Mouse (Mus musculus): ENCODE data around the gene Mast1.
"Not testable (repeated sequence)": the region's sequence is repeated elsewhere in the genome, so short reads cannot be mapped to it uniquely, and the experiment has no call there.

Gene Mast1

GRCm38 (mm10) chr8:84908421-84909161 is 28.6 kb downstream of the Mast1 start, which contains the start of gene Dnase2a:
Dnase2a (plus strand) TSS chr8:84908560.
- peak; percentile 82 for DNase-seq

DNA sequence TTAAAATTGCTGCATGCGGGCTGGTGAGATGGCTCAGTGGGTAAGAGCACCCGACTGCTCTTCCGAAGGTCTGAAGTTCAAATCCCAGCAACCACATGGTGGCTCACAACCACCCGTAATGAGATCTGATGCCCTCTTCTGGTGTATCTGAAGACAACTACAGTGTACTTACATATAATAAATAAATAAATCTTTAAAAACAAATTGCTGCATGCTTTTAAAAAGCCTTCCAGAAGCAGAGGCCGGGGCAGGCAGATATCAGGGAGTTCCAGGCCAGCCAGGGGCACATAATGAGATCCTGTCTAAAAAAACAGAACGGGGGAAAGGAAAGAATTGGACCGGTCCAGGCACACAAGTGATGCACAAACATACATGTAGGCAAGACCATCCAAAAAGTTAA is 29.2 kb downstream of the Mast1 start:
- not testable (repeated sequence) for DNase-seq

DNA sequence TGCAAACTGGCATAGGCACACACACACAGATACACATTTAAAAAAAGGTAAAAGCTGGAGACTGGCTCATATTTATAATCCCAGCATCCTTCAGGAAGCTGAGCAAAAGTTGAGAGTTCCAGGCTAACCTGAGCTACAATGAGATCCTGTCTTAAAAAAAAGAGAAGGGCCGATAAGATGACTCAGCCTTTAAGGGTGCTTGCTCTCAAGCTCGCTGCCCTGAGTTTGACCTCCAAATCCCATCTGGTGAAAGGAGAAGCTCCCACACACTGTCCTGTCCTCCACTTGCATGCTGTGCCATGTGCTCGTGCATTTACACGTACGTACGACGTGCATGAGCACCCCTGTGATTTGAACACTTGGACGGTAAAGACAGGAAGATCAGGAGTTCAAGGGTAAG is 29.7 kb downstream of the Mast1 start:
- DNase-seq = no peak

GRCm38 (mm10) chr8:84907037-84907436 is 30.1 kb downstream of the Mast1 start:
- DNase-seq = no peak

GRCm38 (mm10) chr8:84904351-84904750 is 32.8 kb downstream of the Mast1 start:
- no peak for DNase-seq

DNA sequence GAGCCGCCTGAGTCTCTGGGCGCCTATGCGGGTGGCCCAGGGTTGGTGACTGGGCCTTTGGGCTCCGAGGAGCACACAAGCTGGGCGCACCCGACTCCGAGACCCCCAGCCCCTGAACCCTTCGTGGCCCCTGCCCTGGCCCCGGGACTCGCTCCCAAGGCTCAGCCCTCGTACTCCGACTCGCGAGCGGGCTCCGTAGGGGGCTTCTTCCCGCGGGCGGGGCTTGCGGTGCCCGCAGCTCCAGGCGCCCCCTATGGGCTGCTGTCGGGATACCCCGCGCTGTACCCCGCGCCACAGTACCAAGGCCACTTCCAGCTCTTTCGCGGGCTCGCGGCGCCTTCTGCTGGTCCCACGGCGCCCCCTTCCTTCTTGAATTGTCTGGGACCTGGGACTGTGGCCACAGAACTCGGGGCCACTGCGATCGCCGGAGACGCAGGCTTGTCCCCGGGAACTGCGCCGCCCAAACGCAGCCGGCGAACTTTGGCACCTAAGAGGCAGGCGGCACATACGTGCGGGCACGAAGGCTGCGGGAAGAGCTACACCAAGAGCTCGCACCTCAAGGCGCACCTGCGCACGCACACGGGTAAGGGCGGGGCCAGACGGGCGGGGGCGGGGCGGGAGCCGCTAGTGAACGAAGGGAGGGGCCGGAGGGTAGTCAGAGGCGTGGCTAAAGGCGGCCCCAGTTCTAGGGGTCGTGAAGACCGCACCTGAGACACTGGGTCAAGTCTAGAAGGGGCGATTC is 34.1 kb downstream of the Mast1 start:
- DNase-seq = peak; percentile 93

DNA sequence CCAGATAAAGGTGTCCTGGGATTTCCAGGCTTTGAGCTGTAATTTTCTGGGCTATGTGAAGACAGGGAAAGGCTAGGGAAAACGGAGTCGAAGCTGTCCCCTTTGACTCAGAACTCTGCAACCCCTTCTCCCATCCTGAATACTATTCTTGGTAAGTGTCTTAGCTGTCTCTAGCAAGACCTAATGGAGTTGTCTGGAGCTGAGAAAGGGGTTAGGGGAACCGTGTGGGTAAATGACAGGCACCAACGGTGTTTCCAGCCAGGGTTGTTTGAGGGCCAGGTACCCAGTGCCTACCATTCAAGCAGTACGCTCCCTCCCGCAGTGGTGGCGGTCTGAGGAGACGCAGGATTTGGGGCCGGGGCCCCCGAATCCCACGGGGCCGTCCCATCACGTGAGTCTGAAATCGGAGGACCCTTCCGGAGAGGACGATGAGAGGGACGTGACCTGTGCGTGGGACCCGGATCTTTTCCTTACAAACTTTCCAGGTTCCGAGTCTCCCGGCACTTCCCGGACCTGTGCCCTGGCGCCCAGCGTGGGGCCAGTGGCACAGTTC is 34.7 kb downstream of the Mast1 start:
- DNase-seq = no peak

DNA sequence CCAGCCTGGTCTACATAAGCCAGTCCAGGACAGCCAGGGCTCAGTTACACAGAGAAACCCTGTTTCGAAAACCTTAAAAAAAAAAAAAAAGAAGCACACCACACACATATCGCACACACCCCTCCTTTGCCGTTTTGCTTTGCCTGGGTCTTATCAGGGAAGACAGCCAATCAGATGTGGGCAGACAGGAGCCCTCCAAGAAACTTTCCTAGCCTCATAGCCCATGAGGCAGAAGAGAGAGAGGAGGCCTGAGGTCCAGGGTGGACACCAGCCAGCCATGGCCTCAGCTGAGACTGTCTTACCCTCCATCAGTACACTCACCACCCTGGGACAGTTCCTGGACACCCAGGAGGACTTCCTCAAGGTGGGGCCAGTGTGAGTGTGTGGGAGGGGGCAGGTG is 35.4 kb downstream of the Mast1 start, which contains the start of gene Klf1:
Klf1 (plus strand) TSS at position 177 of the 400 bp plus-strand sequence.
- DNase-seq = no peak

GRCm38 (mm10) chr8:84901071-84901470 is 36.1 kb downstream of the Mast1 start:
- DNase-seq = no peak

DNA sequence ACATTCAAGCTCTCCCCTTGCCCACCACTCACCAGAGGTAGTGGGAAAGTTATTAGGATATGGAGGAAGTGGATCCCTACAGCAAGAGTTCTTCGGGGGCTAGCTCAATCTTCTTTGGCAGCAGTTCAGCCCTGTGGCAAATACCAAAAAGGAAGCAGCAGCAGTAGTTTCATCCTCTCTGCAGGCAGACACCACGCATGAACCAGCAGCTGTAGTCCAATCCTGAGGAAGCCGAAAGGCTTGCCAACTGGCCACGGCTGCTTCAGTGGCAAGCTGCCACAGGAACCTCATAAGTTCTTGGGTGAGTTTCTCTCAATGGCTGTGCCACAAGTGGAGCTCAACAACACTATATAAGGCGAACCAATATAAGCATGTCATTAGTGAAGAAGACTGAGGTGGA is 41.2 kb downstream of the Mast1 start:
- DNase-seq = no peak

DNA sequence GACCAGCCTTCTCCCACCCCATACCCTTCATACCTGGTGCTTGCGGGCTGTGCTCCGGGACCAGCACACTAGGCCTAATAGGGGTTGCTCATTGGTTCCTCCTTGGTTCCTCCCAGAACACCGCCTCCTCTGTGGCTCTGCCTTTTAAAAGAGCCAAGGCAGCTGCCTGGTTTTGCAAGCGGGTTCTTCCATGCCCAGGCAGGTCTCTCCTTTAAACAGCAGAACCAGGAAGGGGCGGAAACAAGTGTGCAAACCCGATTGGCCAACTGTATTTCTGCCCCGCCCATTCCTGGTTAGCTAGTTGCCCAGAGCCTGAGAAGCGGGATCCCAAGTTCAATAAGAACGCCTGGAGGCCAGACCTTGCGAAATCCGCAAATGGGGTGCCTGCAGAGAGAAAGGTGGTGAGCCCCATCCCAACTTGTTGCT is 43.4 kb downstream of the Mast1 start, which contains the start of gene Gcdh:
Gcdh (minus strand) TSS at position 213 of the 426 bp plus-strand sequence.
- peak; percentile 81 for DNase-seq

DNA sequence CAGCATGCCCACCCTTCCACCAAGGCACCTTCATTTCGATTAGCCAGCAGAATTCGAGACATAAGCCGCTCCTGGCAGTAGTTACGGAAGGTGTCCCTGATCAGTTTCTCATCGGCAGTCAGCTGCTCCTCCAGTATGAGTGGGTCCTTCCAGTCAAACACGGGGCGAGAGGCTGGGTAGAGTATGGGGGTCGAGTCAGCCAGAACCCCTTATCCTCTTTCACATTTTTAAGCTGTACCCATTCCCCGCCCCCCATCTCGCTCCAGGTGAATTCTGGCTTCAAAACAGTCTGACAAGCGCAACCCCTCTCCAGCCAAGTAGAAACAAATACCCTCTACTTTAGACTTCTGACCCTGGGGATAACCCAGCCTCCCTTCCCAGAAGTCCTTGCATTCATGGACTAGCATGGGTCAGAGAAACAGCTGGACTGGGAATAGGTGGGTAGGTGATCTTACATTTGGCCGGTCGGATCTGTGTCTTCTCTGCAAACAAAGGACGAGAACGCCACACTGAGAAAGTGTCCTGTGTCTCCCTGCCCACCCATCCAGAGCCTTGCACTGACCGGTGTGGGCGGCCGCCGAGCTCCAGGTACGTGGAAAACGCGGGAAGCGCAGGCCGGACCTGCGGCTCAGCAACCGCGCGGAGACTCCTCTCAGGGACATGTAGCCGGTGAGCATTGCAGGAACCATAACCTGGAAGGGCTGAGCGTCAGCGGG is 44.0 kb downstream of the Mast1 start:
- DNase-seq = no peak

DNA sequence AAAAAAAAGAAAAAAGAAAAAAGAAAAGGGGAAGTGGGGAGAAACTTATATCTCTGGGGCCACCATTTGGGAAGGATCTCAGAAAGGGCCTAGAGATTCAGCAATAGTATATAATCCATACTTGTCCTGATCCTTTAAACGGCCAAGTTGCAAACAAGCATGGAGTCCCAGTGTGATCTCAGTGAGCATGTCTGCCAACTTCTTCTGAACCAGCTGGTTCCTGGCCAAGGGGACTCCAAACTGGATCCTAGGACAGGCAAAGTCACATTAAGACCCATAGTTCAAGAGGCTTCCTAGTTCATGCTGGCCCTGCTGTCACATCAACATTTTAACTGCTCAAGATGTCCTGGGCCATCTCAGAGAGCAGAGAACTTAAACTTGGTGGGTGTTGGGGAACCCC is 48.0 kb downstream of the Mast1 start:
- DNase-seq = no peak

DNA sequence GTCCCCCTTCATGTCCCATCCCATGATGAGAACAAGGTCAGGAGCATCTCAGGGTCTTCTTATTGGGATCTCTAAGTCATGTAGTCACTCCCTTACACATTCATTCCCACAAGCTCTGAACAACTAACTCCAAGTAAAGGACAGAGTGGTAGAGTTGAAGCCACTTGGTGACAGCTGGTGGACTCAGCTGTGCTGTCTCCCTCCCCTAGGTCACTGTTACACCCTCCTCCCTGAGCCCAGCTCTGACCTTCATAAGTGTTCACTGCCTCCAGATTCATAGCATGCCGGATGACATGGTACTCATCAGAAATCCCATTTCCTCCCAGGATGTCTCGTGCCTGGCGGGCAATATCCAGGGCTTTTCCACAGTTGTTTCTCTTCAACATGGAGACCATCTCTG is 48.9 kb downstream of the Mast1 start:
- DNase-seq = no peak

DNA sequence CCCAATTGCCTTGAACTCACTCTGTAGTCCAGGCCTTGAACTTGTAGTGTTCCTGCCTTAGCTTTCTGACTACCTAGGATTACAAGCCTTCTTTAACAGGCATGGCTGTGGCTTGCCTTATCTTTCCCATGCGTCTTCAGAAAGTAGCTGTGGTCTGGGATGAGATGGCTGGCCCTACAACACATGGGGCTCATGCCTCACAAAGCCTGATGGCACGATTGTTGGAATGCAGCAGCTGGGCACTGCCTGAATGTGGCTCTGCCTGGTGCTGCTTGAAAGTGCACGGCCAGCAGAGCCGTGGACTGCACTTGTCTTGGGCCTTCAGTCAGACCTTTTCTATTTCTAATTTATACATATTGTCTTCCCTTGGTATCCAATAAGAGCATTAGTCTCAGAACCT is 52.4 kb downstream of the Mast1 start:
- no peak for DNase-seq

- DNase-seq = no peak
These were observed 58.2 kb downstream of the Mast1 start for GRCm38 (mm10) chr8:84878915-84879314.

GRCm38 (mm10) chr8:84877297-84878035 is 59.7 kb downstream of the Mast1 start:
- no peak for DNase-seq

GRCm38 (mm10) chr8:84874339-84874738 is 62.8 kb downstream of the Mast1 start:
- DNase-seq = no peak

DNA sequence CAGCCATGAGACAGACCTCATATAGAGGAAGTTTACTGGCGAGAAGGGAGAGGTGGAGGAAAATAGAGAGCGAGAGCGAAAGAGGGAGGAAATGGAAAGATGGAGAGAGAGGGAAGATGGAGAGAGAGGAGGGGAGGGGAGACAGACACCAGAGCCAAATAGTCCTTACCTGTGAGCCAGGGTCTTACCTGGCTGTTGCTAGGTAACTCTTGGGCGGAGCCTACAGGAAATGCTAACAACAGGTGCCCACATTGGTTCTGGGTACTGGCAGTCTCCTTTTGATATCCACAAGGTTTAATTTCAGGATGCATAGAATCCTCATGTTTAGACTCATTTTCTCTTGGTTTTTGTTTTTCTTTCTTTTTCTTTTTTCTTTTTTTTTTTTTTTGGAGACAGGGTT is 64.1 kb downstream of the Mast1 start:
- DNase-seq = no peak

GRCm38 (mm10) chr8:84872309-84872965 is 64.7 kb downstream of the Mast1 start:
- peak; percentile 19 for DNase-seq

DNA sequence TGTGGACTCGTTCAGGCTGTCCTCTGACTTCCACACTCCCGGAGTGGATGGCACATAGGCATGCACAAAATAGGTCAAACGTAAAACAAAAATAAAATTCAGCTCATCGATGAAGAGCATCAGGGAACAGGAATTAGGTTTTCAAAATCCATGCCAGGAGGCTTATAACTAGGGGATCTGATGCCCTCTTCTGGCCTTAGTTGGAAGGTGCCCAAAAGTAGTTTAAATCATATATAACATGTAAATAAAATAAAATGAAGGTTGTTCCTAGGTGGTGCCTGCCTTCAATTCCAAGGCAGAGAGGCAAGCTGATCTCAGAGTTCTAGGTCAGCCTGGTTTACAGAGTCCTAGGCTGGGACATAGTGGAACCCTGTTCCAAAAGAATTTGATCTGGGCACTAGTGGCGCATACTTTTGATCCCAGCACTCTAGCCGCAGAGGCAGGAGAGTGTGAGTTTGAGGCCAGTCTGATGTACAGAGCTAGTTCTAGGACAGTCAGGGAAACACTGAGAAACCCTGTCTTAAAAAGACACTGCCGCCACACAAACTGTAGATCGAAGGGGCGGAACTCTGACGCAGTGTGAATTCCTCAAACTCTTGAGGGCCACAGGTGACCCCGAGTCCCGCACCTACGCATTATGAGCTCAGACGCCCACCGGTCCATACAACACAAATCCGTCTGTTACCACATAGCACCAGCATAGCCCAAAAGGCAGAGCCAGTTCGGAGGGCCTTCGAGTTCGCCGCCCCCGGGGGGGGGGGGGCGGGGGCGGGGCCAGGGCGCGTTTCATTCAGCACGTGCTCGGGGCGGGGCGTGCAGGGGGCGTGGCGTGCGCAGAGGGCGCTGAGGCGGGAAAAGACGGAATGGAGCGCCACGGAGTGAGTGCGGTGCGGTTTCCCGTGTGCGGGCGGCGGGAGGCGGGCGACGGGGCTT is 65.5 kb downstream of the Mast1 start, which contains the start of gene Syce2:
Syce2 (plus strand) TSS at position 736 of the 933 bp plus-strand sequence.
- DNase-seq = peak; percentile 74
